Mouse (Mus musculus) spleen, adult 2 months (tissue): ENCODE data around the gene Col4a3bp.

Experiments
- CTCF ChIP-seq: fragments of 200-500 bp; IDR thresholded peaks from 2 replicates; pipeline ENCODE4 v1.5.1; 2011; ENCODE audit warnings: mild to moderate bottlenecking, inconsistent platforms; ENCODE audit not compliant: insufficient read depth, insufficient read length, insufficient replicate concordance; ENCODE audit errors: extremely low read depth
- POLR2A ChIP-seq: fragments of 200-500 bp; IDR thresholded peaks from 2 replicates; pipeline ENCODE4 v1.6.1; 2011; ENCODE audit warnings: low read depth, low read length, inconsistent platforms

GRCm38 (mm10) chr13:96687261-96687660 lies 144.8 kb downstream of the Col4a3bp start:
- TF ChIP-seq POLR2A (no peak), CTCF (no peak)
